Mouse (Mus musculus) cerebellum, postnatal 25 days (tissue): ENCODE results near the gene Cpne4.

Experiments
- DNase-seq, 2 experiments: peaks; one replicate each; pipeline ENCODE4 v3.0.0; 2021; ENCODE audit warnings: mixed read lengths in 2 of 2

Cpne4 gene

GRCm38 (mm10) chr9:104546986-104547385, at the start of gene Cpne4:
Gene Cpne4 (plus strand): TSS chr9:104547286.
- no peak for DNase-seq

DNA sequence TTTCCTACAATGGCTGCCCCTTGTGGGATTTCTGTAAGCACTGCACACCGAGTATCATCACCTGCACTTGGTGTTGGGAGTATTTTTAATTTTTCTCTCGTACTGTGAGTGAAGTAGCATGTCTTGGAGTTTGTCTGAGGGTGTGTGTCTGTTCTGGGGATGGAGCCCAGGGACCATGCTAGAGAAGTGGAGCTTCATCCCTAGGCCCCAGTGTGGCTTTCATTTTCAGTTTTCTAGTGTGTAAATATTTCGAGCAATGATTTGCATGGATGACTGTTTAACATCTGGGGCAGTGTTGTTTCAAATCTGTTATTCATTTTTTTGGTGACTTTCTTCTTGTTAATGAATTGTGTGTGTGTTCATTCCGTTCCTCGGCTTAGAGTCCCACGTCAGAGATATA, 31.9 kb upstream of the Cpne4 start:
- DNase-seq = no peak

DNA sequence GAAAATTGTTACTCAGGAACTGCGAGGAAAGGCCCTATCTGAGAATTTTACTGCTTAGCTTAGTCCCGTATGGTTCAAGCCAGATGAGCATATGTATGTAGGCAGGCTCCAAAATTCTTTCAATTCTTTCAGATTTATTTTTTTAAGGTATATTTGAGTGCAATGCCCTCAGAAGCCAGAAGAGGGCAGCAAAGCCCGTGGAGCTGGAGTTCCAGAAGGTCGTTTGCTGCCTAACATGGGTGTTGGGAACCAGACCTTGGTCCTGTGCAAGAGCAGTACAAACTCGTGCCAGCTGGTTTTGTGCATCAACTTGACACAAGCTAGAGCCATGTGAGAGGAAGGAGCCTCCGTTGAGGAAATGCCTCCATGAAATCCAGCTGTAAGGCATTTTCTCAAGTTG, 11.6 kb upstream of the Cpne4 start:
- DNase-seq = no peak

DNA sequence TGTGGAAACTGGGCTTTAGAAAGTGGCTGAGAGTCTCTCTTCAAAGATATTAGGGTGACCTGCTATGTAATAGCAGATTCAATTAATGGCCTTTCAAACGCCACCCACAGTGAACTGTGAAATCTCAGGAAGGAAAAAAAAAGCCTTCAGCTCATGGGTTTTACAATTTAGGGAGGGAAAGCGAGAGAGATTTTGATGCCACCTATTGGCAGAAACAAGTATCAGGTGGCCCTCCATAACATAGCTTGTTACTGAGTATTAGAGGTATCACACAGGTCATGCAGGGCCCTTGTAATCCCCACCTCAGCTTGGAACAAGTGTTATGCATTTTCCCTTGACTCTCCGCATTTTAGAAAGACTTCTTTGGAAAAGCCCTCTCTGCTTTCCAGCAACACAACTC, 18.7 kb downstream of the Cpne4 start:
- DNase-seq = no peak

GRCm38 (mm10) chr9:104566468-104566867, 19.4 kb downstream of the Cpne4 start:
- DNase-seq = no peak

GRCm38 (mm10) chr9:104567096-104567495, 20.0 kb downstream of the Cpne4 start:
- no peak for DNase-seq

DNA sequence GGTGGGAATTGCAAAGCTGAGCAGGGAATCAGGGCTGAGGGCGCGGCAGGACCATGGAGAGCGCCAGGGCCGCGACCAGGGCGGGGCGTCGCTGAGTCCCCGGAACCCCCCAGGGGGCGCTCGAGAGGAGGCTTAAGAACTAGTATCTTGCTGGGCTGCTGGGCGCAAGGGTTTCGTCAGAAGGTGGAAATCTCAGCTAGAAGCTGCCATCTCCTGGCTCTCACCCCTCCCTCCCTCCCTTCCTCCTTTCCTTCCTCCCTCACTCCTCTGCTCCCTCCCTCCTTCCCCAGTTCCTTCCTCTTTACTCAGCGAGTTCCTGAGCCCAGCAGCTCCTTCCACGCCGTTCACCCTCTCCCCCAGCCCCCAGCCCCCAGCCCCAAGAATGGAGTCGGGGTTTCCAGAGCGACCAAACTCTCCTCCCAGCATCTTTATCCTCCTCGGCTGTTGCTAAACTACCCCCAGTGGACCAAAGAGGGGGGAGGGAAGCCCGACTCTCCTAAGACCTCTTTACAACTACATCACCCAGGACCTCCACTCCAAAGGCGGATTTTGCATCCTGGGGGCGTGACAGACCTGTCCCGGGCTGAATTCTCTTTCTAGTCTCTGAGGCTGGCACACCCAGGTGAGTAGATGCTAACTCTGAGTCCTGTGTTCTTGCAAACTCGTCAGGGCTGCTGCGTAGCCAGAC, 22.5 kb downstream of the Cpne4 start:
- peak; percentile 45 to 73 for DNase-seq

DNA sequence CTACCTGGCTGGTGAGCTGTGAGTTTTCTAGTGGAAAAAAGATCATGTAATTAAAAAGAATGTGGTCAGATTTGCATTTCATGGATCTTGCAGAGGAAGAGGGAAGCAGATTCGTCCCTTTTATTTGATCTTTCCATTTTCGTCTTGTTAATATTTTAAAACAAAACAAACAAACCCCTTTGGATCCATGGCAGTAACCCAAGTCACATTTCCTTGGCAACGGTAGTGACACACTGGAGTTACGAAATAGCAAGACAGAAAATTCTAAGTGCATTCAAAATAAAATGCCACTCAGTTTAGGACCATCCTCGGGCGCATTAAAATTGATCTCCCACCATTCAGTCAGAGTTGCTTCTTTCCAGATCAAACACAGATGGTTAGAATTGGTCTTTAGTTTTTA, 25.8 kb downstream of the Cpne4 start:
- no peak for DNase-seq

- DNase-seq = peak; percentile 70 to 85
Measured at GRCm38 (mm10) chr9:104574476-104574875, 27.4 kb downstream of the Cpne4 start.

- DNase-seq = no peak
Measured at GRCm38 (mm10) chr9:104581921-104582624, 35.0 kb downstream of the Cpne4 start.

- DNase-seq = no peak
Measured at GRCm38 (mm10) chr9:104582675-104583074, 35.6 kb downstream of the Cpne4 start.

- peak; percentile 57 to 60 for DNase-seq
Measured at GRCm38 (mm10) chr9:104594550-104594949, 47.5 kb downstream of the Cpne4 start.

DNA sequence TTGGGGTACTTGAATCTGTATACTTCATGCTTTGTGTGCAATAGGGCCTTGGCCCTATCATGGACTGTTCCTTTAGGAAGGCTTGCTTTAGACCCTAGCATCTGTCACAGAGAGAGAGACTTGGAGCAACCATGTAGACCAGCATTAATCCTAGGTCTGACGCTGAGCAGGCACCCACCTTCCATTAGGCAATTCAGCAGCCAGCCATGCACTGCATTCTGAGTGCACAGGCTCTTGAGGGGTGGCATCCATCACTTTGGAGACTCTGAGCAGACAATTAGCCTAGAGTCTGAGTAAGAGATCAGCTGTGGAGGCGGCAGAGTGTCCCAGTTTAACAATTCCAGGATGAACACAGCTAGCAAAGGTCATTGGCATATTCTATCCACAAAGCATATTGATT, 47.9 kb downstream of the Cpne4 start:
- DNase-seq = no peak

- no peak for DNase-seq
Measured at GRCm38 (mm10) chr9:104612523-104612922, 65.4 kb downstream of the Cpne4 start.

DNA sequence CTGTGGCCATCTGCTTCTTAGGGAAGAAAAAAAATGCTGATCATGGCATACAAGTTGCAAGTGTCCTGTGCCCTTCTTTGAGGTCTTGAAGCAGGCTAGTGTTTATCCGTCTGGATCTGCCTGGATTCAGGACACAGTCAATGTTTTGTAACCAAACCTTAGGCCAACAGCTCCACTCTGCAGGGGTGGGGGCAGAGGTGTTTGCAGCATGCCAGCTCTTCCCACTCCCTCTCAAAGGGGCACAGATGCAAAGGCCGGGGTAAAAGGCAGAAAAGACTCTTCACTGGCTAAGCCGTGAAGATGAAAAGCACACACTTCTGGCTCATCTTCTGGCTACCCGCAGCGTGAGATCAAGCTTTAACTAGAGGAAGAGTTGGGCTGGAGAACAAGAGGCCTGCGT, 69.6 kb downstream of the Cpne4 start:
- no peak for DNase-seq

GRCm38 (mm10) chr9:104623564-104623963, 76.5 kb downstream of the Cpne4 start:
- DNase-seq = no peak

GRCm38 (mm10) chr9:104627816-104628215, 80.7 kb downstream of the Cpne4 start:
- DNase-seq = no peak

- DNase-seq = no peak
Measured at GRCm38 (mm10) chr9:104629282-104629681, 82.2 kb downstream of the Cpne4 start.

- peak in 1 of 2 experiments; percentile 3 for DNase-seq
Measured at GRCm38 (mm10) chr9:104646348-104646994, 99.4 kb downstream of the Cpne4 start.

GRCm38 (mm10) chr9:104652691-104653261, 105.7 kb downstream of the Cpne4 start:
- no peak for DNase-seq

- DNase-seq = no peak
Measured at GRCm38 (mm10) chr9:104659758-104660157, 112.7 kb downstream of the Cpne4 start.

GRCm38 (mm10) chr9:104676665-104677064, 129.6 kb downstream of the Cpne4 start:
- no peak for DNase-seq

- DNase-seq = peak in 1 of 2 experiments; percentile 3
Measured at GRCm38 (mm10) chr9:104678571-104678970, 131.5 kb downstream of the Cpne4 start.

DNA sequence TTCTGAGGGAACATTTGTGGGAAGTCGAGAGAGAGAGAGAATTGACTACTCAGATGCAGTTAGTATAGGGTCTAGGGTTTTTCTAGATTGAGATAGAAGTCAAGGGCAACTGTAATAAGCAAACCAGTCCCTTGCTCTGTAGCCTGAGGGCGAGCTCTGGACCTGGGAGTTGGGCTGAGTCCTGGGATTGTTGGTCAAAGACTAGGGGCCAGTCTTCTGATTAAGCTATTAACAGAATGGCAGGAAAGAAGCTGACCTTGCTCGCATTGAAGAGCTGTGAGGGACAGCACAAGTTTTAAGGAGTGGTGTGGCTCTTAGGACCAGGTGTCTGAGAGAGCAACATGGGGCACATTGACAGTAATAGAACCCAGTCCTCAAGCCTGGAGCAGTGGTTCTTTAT, 140.0 kb downstream of the Cpne4 start:
- DNase-seq = no peak
